Mouse (Mus musculus): ENCODE measurements around the gene 6030468B19Rik.

DNA sequence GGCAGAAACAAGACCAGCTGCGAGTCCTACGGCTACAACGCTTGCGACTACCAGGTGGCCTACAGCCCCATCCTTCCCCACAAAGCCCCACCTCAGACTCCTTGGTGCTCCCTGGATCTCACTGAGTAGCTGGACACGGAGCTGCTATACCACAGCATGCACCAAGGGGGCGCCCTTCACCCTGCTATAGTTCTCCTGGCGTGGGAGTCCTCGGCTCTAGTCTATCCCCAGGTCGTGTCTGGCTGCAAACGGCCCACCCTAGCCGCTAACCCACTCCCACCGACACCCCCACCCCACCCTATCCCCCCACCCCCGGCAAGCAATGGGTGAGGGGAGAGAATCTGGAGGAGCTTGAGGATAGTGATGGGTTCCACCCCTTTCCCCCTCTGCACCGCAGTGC is 7.2 kb upstream of the 6030468B19Rik start:
- TF ChIP-seq POLR2A (IDR thresholded peaks at IDR 0.05; ENCODE audit: low read depth, low read length), result no peak
- TF ChIP-seq CTCF (IDR thresholded peaks at IDR 0.05; ENCODE audit: extremely low read depth, insufficient read depth, insufficient read length, insufficient replicate concordance), result peak; percentile 86; the same call in 1 of the 2 replicates

Data from spleen, adult 2 months (tissue).